8 mouse cellular contexts compared by ENCODE assay signal in genomic region chr5:125136996-125137671, GRCm38 (mm10). TPM values are rescaled to one million over a fixed set of nuclear protein-coding genes. Genes with fewer than 3 reads are reported as not detected.
A peak's percentile ranks its signal among the peaks of the same experiment; 100 is the strongest.
DNase-seq lines count a peak whose midpoint lies in the region; ATAC-seq and TF ChIP-seq lines count a peak whose summit lies in the region.

No protein-coding gene starts in this region.

- no peak overlapping the region for H3K4me3 ChIP-seq in hindbrain, embryonic 16.5 days (ENCODE audit: low read length)
- no peak overlapping the region for H3K4me3 ChIP-seq in macrophage (ENCODE audit: inconsistent target)
- no peak overlapping the region for H3K4me3 ChIP-seq in stomach, postnatal 0 days (ENCODE audit: low read depth, low read length)

- peak; percentile 45 to 48 for DNase-seq in heart, adult 18-20 months
- no peak for DNase-seq in heart, adult 8-10 months (ENCODE audit: low spot score)
- DNase-seq in stomach, postnatal 0 days (ENCODE audit: low spot score) = peak; percentile 54
- no peak for DNase-seq in gastrocnemius, adult 18-20 months (ENCODE audit: low spot score)
- DNase-seq in adrenal gland, postnatal 10 days = no peak

- H3K4me2 ChIP-seq in hindbrain, embryonic 16.5 days (ENCODE audit: low read length) = no peak overlapping the region
- no peak overlapping the region for H3K4me2 ChIP-seq in stomach, postnatal 0 days (replicated peaks; ENCODE audit: low read depth)

- no peaks in the 10 kb centered on the region for H3K27me3 ChIP-seq in hindbrain, embryonic 16.5 days (replicated peaks; ENCODE audit: control insufficient read depth, insufficient read depth, low read length)
- no peaks in the 10 kb centered on the region for H3K27me3 ChIP-seq in stomach, postnatal 0 days (ENCODE audit: control insufficient read depth, insufficient read depth, low read length)

- H3K79me2 ChIP-seq in macrophage (ENCODE audit: inconsistent target) = peaks cover 100% of the 10 kb centered on the region

- no peak for TF ChIP-seq CTCF in stomach, postnatal 0 days (IDR thresholded peaks at IDR 0.05; ENCODE audit: low read depth)

- peaks cover 82% of the 10 kb centered on the region for H3K4me1 ChIP-seq in hindbrain, embryonic 16.5 days (ENCODE audit: control insufficient read depth, insufficient read depth, low read depth, low read length)
- H3K4me1 ChIP-seq in stomach, postnatal 0 days (replicated peaks; ENCODE audit: control insufficient read depth, insufficient read depth) = peaks cover 29% of the 10 kb centered on the region

- no peak for TF ChIP-seq EP300 in stomach, postnatal 0 days (optimal IDR thresholded peaks at IDR 0.05)

- H3K27ac ChIP-seq in hindbrain, embryonic 16.5 days (ENCODE audit: low read depth, low read length) = peak overlapping the region; percentile 20
- H3K27ac ChIP-seq in macrophage = 0 out of 2 replicates have a peak overlapping the region, but pooled peaks have one; percentile 3
- H3K27ac ChIP-seq in stomach, postnatal 0 days (replicated peaks) = no peak overlapping the region

- no peaks in the 10 kb centered on the region for H3K9me3 ChIP-seq in hindbrain, embryonic 16.5 days (ENCODE audit: control insufficient read depth, low read length)
- no peaks in the 10 kb centered on the region for H3K9me3 ChIP-seq in stomach, postnatal 0 days (ENCODE audit: control insufficient read depth, low read length)

- WGBS in hindbrain, embryonic 16.5 days = 55% methylated on average over 14 of the region's 14 CpGs
- 35% methylated on average over 14 of the region's 14 CpGs for WGBS in macrophage (ENCODE audit: missing documents)
- 31% methylated on average over 14 of the region's 14 CpGs for WGBS in stomach, postnatal 0 days

- 0 out of 2 replicates have a peak, but pooled peaks have one; percentile 9 for ATAC-seq in common myeloid progenitor, adult 5-6 weeks (replicated peaks; ENCODE audit: low read depth, poor library complexity, severe bottlenecking)
- no peak for ATAC-seq in hindbrain, embryonic 16.5 days
- no peak for ATAC-seq in stomach, postnatal 0 days (ENCODE audit: low FRiP score, low TSS enrichment)

- H3K9ac ChIP-seq in hindbrain, embryonic 16.5 days (ENCODE audit: low read depth, low read length) = no peak overlapping the region
- H3K9ac ChIP-seq in stomach, postnatal 0 days (ENCODE audit: low read length) = no peak overlapping the region

- H3K36me3 ChIP-seq in hindbrain, embryonic 16.5 days (ENCODE audit: control insufficient read depth, insufficient read depth, low read length) = no peaks in the 10 kb centered on the region
- H3K36me3 ChIP-seq in macrophage (ENCODE audit: inconsistent target) = no peaks in the 10 kb centered on the region
- H3K36me3 ChIP-seq in stomach, postnatal 0 days (ENCODE audit: control insufficient read depth, insufficient read depth, low read length) = no peaks in the 10 kb centered on the region

RNA-seq across cellular contexts. Expression of gene Ncor2, which starts 41.9 kb away (rescaled TPM):
- total RNA-seq in heart, adult 18-20 months (2021) = 10 to 100 TPM; 65.9 to 68.9 TPM
- total RNA-seq in heart, adult 8-10 months (2022) = 10 to 100 TPM; 81.6 to 92.4 (median 84.5) TPM
- 9.7 and 16.9 TPM in 2 replicates for total RNA-seq in common myeloid progenitor, adult 5-6 weeks (2017)
- polyA plus RNA-seq in hindbrain, embryonic 16.5 days (2015; fragmentation: Nextera tagmentation; extraction: Ambion mirVana) = 23.3 and 26.2 TPM in 2 replicates
- 100 to 1,000 TPM in 22 of 26 experiments, 10 to 100 TPM in 4; 46.8 to 281 (median 198) TPM for total RNA-seq in macrophage (2018; cell fraction: chromatin; rRNA removed)
- 100 to 1,000 TPM in 3 of 26 experiments, 10 to 100 TPM in 23; 45.2 to 112 (median 78.1) TPM for total RNA-seq in macrophage (2018; cell fraction: cytosol; rRNA removed)
- 100 to 1,000 TPM in 18 of 26 experiments, 10 to 100 TPM in 8; 31.2 to 178 (median 123) TPM for total RNA-seq in macrophage (2018; cell fraction: nucleus; rRNA removed)
- 52.2 to 78.3 TPM (median 77.8 TPM) in 3 replicates for polyA plus RNA-seq in macrophage (2018)
- polyA plus RNA-seq in stomach, postnatal 0 days (2015; fragmentation: Nextera tagmentation; extraction: Ambion mirVana) = 11.1 and 12.1 TPM in 2 replicates
- 100 to 1,000 TPM; 118 to 134 TPM for total RNA-seq in gastrocnemius, adult 18-20 months (2021)
- total RNA-seq in adrenal gland, postnatal 10 days (2021) = 100 to 1,000 TPM; 125 to 153 TPM

Comparison
In these comparisons a context has a peak if more than half of its experiments do, and no peak if none do; other contexts are left out.
1. DNase-seq: peak in heart, adult 18-20 months (2 of 2) and stomach, postnatal 0 days (single experiment); none in heart, adult 8-10 months (single experiment), gastrocnemius, adult 18-20 months (single experiment) and adrenal gland, postnatal 10 days (single experiment).